Mouse (Mus musculus) urinary bladder, adult 2 months (tissue): ENCODE results near the gene Mad1l1. TPM values are rescaled to one million over a fixed set of nuclear protein-coding genes. Genes with fewer than 3 reads are reported as not detected.

Experiments used
- DNase-seq: peaks from one replicate; pipeline ENCODE4 v3.0.0; 2022; ENCODE audit warnings: low spot score
- polyA plus RNA-seq: library from polyadenylated mRNA; depleted of rRNA; stranded (reverse); fragments of >200 nt; gene quantifications from 2 replicates; pipeline ENCODE4 v1.2.3, GENCODE M21; 2012

Mad1l1 gene
- polyA plus RNA-seq, 1 experiment = 13.2 TPM

DNA sequence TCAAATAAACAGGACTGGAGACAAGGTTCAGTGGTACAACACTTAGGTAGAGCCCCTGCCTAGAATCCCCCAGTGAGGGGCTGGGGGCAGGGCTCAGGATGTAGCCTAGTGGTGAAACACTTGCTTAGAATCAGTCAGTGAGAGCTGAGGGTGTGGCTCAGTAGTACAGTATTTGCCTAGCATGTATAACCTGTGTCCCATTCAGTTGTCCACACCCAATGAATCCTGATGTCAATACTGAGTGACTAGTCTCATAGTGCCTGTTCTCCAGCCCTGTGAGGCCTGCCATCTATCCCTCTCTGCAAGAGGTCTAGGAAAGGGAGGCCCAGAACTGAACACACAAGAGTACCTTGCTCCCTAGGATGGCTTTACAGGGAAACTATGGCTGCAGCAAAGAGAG, 232.1 kb downstream of the Mad1l1 start:
- no peak for DNase-seq

DNA sequence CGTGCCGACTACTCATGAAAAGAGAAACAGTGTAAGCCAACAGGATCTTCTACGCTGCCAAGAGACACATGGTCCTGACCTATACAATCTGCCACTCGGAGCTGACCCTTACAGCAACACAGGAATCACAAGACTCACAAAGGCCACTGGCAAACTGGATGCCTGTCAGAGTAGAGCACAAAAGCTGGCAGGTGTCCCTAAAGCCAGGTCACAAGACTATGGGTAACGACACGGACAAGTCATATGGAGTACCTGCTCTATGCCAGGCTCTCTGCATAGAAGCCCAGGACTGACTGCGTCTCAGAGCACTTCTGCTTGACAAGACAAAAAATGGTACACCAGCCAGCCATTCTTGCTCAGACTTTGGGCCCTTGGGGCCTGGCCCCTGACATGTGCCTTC, 234.1 kb downstream of the Mad1l1 start:
- DNase-seq = no peak

DNA sequence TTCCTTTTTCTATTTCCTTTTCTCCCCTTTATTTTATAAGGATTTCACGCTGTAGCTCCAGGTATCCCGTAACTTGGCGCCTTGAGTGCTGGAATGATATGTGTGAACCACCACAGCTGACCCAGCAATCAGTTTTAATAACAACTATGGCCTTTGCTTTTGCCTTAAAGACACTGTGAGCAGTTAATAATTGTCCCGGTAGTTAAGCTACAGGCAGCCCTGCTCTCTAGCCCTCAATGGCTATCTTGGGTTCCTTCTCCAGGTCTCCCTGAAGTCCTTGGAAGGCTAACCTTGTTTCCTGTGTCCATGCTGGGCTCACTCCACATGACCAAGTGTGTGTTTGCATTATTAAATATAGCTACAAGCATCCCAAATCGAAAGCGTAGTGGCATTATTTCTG, 237.0 kb downstream of the Mad1l1 start:
- no peak for DNase-seq

DNA sequence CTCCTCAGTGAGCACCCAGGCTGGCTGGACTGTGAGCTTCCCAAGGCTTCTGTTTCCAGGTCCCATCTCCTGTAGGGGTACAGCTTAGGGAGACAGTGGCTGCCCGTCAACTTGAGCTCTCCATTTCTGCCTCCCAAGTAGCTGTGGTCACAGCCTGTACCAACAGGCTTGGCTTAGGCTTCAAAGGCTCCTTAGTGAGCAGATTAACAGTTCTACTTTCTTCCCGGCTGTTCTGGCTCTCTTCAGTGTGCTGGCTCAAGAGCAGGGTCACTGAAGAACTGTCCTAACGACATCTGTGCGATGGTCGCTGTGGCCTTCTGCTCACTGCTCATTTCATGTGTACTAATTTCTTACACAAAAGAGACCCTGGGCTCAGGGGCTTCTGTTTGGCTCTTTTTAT, 237.4 kb downstream of the Mad1l1 start:
- no peak for DNase-seq

DNA sequence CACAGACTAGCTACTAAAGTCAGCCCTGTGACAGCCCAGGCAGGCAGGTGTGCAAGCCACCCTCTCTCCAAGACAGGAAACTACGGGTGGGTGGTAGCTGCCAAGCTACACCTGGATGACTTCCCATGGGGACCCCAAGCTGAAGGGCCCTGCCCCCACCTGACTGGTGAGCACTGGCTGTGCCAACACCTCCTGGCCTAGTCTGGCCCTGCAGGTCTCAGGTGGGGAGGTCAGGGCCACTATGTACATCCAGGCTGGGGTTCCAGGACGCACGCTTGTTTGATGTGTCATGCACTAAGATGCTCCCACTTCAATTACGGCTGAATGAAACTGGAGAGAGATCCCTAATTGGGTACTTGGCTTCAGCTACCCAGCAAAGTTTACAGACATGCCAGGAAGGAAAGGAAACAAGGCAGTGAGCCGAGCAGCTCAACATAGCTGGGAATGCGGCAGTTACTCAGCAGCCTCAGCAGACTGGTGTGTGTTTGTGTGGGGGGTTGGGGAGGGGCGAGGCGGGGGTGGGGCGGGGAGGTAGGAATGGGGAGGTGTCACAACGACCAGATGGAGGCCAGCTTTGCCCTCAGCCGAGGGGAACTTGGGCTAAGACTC, 239.0 kb downstream of the Mad1l1 start:
- DNase-seq = no peak

DNA sequence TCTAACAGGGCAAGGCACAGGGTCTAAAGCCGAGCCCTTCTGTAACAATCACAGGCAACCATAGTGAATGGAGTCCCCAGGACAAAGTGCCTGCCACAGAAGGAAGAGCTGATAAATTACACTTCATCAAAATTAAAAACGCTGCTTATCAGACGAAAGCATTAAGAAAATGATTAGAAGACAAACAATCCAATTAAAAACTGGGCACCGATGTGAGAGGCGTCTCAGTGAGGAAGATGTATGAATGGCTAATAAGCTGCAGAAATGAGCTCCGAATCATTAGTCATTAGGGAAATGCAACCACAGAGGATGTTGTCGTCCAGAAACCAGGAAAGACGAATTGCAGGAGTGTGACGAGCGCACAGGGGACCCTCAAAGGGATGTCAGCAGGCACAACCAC, 240.3 kb downstream of the Mad1l1 start:
- DNase-seq = no peak

DNA sequence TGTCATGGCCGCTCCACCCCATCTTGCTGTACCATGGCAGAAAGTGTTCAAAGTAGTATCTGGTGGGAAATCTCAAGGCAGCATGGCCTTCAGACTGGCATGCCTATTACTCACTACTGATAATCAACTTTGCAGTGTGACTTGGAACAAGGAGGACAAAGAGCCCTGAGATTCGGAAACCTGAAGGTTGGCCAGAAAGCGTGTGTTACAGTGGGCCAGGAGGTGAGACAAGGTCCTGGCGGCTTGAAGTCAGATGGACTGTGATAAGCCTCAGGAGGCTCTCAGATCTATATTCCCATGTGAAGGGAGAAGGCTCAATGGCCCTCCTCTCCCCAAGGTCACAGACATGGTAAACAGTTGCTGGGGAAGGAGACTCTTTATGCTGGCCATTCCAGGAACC, 241.8 kb downstream of the Mad1l1 start:
- no peak for DNase-seq

DNA sequence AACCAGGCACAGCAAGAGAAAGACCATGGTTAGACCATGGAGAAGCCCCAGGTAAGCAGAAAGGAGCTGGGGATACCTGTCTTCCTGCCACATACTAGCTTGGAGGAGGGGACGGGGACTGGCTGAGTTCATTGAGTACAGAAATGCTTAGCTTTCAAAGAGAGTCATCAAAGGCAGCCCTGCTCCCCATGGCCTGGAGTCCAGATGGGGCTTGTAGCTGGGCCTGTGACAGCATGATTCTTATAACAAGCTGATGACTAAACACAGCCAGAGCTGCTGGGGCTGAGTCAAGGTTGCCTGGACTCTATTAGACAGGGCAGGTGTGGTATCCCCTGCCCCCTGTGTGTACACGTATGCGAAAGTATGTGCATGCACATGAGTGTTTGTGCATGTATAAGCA, 242.9 kb downstream of the Mad1l1 start:
- DNase-seq = peak; percentile 39

DNA sequence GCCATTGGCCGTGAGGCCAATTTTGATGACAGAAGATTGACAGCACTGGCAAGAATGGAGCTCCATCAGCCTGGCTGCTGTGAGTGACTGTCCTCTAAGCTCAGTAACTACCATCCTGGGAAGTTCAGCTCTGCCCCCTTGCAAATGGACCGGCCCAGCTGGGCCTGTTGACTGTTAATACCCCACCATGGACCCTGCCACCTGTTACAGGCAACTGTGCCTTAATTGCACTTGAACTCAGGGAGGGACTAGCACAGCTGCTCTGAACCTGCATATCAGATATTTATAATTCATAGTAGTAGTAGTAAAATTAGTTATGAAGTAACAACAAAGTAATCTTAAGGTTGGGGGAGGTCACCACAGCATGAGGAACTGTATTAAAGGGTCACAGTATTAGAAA, 244.9 kb downstream of the Mad1l1 start:
- DNase-seq = no peak

DNA sequence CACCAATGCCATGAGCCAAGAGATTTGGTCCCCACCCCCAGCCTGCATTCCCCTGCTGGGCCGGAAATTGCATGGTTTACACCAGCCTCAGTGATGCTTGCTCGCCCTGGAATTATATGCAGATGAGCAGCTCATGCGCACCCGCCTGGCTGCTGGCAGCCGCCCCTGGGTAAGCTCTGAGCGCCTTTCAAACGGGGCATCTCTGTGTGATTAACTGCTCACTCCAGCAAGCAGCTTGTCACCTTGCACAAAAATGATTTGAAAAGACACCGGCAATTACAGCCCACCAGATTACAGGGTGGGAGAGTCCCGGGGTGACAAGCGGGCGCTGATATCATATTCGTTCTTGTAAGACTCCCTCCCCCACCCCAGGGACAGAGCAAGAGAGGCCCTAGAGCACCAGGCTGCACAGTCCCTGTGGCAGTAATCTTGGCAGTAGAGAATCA, 247.7 kb downstream of the Mad1l1 start:
- DNase-seq = no peak

DNA sequence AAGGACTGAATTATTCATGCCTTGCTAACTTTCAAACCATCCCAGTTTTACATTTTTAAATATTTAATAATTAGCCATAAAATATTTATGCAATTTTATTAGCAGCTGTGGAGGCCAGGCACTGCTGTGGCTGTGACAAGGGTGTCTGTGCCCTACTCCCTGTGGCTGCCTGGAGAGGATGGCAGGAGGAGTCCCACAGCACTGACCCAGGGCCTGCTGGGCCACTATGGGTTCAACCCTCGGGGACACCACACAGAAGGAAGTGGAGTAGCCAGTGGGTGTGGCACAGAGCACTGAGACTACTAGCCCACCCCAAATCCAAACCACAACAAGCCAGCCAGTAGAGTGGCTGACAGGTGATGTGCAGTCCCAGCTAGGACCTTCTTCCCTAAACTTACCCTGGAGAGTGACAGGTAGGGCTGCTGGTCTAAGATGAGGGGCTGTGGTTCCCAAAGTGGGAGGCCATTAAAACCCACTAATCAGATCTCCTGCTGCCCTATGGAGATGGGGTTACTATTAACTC, 248.1 kb downstream of the Mad1l1 start:
- DNase-seq = no peak

DNA sequence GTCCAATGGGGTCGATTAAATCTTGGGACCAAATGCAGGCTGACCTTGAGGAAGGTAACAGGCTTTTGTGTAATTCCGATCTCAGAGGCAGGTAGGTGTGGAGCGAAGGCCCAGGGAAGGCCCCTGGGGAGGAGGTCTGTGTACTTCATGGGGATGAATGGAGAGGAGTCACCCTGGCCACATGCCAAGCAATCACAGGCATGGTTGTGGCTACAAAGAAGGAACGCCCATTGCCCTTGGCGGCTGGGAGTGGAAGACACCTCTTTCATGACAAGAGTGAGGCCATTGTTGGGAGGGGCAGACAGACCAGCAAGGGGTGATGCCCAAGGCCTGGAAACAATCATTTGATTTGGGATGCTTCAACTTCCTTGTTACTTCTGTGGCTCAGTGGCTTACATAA, 252.8 kb downstream of the Mad1l1 start:
- DNase-seq = no peak

DNA sequence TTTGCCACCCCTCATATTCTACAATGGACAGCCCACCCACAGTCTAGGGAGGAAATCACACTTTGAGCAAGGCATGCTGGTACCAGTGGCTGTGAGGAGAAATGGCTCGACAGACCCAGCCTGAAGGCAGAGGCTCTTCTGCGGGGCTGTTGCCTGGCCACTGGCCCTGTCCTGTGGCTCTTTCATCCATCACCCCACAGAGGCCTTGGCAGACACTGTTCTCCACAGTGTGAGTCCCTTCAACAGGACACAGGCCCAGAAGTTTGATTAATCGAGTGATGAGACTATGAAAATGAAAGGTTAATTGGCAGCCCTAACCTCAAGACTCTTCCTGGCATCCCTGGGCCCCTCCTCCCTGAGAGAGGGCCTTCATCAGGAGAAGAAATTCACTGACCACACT, 253.3 kb downstream of the Mad1l1 start:
- DNase-seq = no peak

DNA sequence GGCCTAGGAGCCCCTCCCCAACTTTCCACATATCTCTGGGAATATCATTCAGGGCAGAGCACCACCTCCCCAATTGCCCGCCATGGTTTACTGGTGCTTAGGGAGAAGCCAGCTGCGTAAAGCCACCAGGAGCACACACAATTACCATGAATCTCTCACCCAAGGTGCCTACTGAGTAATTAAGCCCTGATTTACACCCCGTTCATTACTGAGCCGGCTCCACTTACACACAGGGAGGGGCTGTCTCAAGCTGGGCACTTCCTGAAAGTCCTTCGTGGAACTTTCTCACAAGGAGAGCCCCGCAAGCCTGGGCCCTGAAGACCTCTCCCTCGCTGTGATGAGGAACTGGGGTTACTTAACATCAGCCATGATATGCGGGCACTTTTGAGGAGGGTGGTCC, 254.6 kb downstream of the Mad1l1 start:
- DNase-seq = no peak

DNA sequence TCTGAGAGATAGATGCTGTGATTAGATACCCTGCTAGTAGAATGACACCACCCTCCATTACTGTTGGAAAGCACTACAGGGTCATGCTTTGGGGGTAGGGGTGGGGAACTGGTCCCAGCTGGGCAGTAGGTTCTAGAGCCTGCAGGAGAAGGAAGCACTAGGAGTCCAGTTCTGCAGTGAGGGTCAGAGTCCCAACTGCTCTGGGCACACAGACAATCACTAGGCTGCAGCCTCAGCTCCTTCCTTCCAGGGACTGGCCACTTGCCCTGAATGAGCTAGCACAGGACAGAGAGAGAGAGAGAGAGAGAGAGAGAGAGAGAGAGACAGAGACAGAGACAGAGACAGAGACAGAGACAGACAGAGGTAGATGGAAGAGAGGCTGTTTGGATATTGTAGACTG, 255.1 kb downstream of the Mad1l1 start:
- no peak for DNase-seq

DNA sequence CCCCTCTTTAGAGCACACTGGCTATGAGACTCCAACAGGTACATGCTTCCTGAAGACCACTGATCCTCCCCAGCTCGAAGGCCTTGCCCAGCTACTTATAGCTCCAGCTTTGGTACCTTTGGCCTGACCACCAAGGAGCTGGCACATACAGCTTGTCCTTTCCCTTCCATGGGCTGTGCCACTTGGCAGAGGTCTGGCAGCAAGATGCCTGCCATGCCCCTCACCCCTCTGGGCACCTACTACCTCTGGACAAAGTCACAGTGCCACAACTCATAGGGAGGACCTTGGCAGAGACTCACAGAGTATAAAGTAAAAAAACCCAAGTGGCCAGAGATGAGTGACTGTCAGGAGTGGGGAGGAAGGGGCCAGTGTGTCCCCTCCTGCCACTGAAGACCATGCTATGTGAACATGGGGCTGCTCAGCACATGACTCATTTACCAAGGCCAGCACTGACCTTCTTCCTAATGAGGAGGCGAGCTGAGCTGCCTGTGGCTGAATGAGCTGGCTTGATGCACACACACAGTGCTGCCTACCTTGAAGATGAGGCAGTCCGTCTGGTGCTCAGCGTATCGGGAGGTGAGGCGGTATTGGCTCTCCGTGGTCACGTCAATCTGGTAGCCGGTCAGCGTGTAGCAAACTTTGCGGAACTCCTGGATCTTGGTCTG, 255.9 kb downstream of the Mad1l1 start:
- DNase-seq = no peak

DNA sequence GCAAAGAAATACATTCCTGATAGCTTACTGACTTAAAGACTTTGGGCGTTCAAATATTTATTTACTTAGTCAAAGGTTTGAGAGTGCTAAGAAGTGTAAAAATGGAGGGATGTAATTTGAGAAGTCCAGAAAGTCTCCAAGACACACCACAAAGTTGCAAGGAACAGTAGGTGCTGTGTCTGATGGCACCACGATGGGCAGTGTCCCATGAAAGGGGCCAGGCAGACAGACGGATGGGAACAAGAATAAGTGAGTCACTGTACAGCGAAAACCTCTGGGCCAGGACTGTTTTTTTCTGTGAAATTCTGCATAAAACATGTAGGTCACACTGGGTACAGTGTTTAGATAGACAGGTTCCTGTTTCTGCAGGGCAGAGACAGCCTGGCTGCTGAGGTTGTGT, 256.8 kb downstream of the Mad1l1 start:
- DNase-seq = no peak

DNA sequence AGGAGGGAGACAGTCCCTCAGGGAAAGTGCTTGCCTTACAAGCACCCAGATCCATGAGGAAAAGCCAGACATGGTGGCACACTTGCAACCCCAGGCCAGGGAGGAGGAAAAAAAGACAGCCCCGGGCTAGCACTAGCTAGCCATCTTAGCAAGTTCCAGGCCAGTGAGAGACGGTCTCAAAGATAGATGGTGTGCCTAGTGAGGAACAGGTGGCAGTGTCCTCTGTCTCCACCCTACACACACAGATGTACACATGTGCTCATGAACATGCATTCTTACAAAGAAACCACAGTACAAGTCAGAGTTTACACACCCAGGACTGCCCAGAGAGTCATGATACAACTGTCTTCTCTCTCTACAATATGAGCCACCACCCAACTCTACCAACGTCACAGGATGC, 258.5 kb downstream of the Mad1l1 start:
- no peak for DNase-seq

DNA sequence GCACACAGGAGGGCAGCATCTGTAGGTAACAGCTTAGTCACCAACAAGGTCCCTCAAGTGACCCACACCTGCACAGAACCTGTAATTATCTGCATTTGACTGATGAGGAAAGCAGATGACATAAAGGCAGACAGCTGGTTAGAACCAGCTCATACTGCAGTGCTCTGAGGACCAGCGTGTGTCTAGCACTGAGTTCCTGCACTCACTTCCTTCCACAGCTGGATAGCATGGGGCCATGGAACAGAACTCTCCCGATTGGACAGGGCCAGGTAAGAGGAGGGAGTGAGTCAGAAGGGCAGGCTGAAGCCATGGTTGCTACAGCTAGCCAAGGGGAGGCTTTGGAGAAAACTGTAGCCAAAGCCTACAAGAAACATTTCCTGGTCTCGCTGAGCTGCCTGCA, 259.0 kb downstream of the Mad1l1 start:
- no peak for DNase-seq

DNA sequence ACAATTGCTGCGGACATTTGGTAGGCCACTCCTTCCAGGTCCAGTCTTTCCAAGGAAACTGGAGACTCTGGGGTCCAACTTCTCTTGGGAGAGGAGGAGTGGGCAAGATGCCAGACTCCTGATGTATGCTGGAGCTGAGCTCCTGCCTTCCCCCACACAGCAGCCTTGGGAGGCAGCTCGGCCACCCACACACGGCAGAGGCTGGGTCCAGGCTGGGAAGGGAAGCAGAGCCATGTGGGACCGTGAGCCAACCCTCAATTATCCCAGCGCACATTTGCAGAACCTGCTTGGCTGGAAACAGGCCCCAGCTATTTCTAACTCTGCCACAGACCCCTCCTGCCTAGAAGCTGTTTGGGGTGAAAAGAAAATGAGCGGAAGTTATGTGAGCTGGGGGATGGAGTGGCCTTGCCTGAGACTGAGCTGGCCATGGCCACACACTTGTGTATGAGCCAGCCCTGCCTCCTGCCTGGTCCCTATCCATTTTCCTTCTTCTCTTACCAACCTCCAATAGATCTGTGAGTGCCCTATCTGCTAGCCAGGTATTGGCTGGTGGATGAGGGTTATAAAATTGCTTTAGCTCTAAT, 260.0 kb downstream of the Mad1l1 start:
- DNase-seq = no peak

DNA sequence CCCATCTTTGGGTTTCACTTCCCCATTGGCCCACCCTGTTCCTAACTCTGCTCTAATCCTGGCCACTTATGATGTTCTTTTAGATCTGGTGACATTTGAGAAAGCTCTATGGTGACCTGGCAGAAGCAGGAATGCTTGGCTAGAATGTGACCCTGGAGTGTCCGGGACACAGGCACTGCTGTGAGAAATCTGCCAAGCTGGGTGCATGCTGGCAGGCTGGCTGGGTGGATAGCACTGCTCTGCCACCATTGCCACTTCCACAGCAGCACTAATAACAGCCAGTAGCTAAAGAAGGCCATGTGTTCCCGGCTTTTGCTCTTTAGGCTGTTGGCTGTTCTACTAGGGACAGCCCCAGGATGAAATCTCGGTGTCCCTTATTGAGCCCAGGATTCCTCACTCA, 265.1 kb downstream of the Mad1l1 start:
- DNase-seq = no peak

DNA sequence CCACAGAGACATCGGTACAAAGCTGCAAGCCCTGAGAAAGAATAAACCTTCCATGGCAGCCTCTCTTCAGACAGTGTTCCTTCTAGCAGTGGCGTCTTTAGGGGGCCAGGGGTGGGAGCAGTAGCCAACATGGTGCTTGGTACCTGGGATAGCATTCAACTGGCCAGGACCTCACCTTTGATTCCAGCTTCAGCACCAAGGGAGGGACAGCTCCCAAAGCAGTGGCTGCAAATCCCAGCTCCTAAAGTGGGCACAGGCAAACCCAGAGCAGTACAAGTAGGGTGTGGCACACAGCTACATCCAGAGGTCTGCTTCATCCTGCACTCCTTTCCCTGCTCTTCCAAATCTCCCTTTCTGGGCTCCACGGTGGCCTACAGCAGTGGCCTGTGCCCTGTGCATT, 265.9 kb downstream of the Mad1l1 start:
- no peak for DNase-seq

DNA sequence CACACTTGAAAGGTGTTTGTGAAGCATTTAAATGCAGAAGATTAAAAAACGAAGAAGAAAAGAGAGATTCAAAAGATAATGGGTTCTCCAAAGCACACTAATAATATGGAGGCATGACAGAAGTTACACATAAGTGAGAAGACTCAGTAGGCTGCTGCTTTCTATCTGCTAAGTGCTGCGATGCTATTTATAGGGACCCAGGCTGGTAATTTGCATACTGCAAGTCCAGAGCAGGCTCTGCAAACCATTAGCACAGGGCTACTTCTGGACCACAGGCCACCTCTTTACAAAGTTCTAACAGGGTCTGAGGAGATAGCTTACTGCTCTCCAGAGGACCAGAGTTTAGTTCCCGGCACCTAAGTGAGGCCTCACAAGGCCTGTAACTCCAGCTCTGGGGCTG, 267.7 kb downstream of the Mad1l1 start:
- no peak for DNase-seq
